Mouse (Mus musculus): ENCODE data around the gene Bicc1.

Gene Bicc1

DNA sequence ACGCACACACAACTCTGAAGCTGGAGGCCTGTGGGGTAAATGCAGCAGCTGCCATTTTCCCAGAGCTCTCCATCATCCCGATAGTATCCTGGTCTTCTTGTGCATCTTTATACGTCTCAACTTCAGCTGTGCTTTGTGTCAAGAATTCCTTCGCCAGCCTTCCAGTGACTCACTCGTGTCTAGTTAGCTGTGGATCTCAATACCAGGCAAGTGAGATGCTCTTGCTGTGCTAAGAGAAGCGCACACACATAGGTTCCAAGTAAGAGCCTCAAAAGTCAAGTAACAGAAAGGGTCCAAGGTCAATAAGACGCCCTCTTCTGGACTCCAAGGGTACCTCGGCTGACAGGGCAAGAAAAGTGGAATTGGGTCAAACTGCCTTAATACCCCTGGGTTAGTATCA, 37.0 kb downstream of the Bicc1 start:
- in situ Hi-C loops (cut with MseI, MboI), result no loop called here

DNA sequence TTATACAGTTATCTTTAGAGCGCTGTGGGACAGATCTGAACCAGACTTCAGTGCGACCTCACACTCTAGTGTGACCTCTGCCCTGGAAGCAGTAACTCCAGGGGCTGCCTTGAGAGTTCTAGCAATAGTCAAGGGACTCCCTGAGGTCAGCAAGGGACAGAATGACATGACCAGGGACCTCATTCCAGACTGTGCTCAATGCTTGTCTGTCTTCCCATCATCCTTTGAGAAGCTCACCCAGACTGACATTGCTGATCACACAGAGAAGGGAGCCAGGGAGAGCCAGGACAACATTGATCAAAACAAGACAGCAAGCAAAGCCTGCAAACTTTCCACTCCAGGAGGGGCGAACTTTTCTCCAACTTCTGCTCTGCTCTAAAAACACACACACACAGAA, 38.7 kb downstream of the Bicc1 start:
- in situ Hi-C loops (cut with MseI, MboI), result no loop called here

DNA sequence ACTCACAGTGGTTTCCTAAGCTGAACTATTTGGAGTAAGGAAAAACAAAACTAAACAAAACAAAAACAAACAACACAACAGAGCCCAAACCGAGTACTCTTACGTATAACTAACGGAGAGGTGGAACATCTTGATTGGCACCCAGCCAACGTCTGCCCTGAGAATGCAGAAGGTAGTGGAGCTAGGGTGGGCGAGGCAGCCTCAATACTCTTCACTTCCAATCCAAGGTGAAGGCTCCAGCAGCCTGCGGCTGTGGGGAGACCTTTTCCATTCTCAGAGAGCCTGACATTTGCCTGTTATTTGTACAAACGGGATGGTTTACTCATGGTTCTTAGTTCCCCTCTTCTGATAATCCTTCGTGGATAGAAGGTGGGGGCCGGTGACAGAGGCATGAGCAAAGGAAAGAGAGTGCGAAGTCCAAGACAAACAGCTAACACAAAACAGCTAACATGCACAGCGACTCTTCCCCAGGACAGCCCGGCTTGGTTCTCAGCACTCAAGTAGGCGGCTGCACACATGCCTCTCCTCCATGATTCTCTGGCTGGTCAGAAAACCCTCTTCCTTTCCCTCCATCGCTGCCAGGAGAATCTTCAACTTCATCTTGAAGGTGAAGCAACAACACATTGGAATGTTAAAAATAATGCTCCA, 39.3 kb downstream of the Bicc1 start:
- in situ Hi-C loops (cut with MseI, MboI), result no loop called here

DNA sequence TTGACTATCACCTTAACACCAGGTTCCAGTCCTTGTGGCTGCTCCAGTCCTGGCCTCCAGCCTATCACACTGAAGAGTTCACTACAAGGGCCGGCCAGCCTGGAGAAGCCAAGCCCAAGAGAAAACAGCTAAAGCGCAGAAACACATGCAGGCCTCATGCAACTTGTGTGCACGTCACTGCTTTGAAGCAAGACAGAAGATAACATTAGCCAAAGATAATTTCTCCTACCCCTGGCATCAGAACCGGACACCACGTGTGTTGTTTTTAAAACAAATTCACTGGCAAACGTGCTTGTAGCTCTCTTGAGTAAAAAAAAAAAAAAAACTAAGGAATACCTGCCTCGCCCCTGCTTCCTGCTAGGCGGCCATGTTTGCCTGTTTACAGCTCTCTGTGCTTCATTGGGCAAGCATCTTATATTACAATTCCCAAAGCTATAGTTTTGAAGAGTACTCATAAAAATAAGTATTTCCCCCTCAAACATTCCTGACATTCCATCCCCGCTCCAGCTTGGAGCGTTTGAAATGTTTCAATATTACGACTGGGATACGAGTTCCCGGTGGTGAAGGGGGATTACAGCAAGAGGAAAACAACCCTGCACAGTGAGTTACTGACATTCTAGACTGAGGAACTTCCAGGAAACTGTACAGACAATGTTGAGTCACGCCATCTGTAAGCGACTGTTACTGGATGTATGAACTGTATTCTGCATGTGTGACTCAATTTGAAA, 40.2 kb downstream of the Bicc1 start:
- in situ Hi-C loops (cut with MseI, MboI), result no loop called here

DNA sequence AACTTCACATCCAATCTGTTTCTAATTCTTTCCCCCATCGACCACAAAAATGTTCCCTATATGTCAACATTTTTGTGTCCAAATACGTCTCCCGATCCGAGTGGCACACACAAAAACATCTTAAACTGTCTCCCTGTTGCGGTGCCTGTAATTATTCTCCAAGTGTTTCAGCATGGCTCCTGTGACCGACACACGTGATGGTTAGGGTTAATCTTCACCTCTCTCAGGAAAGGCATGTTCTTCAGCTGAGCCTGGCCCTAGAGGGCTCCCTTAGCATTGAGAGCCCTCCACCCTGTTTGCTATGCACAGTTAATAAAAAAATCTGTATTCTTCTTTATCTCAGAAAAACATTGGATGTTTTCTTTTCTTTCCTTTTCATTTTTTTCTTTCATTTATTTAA, 41.7 kb downstream of the Bicc1 start:
- in situ Hi-C loops (cut with MseI, MboI), result no loop called here

DNA sequence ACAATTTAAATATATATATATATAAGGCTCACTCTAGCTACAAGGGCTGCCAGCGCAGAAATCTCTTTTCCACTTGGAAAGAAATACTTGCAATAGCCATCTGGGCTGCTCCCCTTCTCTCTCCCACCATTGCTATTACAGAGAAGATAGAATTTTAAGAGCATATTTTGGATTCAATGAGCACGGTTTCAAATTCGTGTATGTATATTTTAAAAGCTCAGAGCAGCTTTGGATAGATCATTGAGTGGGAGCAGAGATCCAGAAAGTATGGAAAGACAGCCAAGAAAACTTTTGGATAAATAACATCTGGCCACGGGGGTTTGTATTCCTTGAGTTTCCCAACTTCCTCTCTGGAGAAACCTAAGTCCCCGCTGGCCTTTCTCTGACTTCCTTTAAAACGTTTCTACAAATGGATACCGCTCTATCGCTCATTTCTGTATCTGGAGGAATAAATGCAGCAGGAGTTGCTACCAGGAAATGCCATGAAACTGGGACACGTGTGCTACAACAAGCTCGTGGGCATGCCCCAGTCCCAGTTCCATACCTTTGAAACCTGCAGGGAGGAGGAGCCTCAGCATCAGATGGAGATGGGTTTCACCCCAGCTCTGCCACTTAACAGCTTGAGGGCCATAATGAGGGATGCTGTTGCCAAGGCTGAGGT, 45.1 kb downstream of the Bicc1 start:
- in situ Hi-C loops (cut with MseI, MboI), result no loop called here

DNA sequence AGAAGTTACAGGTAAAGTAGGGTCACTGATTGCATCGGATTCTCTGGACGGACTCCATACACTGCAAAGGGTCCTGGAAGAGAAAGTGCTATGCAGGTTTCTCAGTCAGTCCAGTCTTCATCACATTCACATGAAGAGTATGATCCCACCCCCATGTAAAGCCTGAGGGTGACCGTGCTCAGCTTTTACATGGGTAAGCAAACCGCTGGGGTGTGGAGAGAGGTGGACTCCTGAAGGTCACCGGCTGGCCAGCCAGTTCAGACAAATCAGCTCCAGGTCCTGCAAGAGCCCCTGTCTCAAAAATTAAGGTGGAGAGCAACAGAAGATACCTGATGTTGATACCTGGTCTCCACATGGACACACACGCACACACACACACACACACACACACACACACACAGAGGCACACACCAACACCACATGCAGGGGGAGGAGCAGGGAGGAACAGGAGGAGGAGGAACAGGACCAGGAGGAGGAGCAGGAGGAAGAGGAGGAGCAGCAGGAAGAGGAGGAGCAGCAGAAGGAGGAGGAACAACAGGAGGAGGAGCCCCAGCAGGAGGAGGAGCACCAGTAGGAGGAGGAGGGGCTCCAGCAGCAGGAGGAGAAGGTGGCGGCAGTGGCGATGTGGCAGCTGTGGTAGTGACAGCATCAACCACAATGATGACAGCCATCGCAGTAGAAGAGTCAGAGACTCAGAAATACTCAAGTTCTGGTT, 52.9 kb downstream of the Bicc1 start:
- in situ Hi-C loops (cut with MseI, MboI), result no loop called here

DNA sequence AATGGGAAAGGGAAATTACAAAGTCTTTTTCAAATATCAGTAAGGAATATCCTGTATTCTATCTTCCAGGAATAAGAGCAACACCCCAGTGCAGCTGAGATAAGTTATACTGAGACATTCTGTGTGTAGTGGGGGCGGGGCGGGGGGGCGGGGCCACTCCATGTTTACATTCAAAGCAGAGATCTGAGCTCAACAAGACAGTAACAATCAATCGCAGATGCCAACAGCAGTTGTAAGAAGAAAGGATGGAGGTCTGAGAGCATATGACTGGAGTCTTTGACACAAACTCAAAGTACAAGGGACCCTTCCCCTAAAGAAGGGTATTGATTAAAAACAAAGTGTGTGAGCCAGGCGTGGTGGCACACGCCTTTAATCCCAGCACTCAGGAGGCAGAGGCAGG, 54.7 kb downstream of the Bicc1 start:
- in situ Hi-C loops (cut with MseI, MboI), result no loop called here

DNA sequence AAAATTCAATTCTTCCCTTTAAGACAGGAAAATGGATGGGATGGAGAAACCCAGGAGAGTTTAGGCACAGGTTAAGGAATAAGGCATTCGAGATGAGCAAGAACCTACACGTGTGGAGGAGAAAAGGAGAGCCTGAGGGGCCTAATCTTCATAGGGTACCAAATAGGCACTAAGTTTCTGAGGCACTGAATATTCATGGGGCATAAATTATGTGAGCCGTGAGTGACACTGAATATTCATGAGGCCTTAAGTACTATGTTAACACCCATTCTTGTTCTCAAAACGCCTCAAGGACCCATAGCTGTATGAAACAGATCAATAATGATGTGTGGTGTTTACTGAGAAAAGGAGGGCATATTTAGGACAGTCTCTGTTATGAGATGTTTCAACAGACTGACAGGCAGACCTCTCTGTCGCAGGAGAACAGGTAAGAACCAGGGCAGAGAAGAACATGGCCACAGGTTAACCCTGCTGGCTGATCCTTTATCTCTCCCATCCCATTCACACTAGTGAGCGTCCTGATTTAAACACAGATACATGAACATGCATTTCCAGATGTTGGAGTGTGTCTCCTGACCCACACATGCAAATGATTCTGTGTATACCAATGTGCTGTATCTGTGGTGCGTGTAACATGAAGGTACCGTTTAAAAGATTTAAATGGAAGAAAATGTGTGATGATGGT, 58.5 kb downstream of the Bicc1 start:
- in situ Hi-C loops (cut with MseI, MboI), result no loop called here

DNA sequence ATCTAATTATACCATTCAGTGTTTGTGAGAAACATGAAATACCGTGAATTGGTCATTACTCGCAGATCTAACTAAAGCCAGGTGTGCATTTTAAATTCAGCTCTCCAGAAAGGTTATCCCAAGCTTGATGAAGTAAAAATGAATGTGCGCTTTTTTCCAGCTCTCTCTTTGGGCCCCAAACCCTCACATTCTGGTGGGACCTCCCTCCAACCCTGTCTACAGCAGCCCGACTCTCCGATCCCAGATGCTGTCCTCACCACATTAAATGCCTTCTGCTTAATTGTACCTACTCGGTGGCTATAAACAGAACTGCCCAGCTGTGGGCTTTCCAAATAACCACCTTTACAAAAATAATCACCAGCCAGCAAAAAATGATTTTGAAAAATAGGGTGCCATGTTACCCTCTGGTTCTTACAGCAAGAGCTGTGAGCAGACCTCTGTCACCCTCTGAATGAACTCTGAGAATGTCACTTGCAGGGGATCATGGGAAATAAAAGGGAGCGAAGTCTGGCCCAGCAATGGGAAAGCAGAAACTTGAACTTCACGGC, 64.7 kb downstream of the Bicc1 start:
- in situ Hi-C loops (cut with MseI, MboI), result loop anchor here (5.0 to 10.0 kb wide), 2 partner anchors 128 to 130 kb away; no protein-coding TSS in a partner anchor

DNA sequence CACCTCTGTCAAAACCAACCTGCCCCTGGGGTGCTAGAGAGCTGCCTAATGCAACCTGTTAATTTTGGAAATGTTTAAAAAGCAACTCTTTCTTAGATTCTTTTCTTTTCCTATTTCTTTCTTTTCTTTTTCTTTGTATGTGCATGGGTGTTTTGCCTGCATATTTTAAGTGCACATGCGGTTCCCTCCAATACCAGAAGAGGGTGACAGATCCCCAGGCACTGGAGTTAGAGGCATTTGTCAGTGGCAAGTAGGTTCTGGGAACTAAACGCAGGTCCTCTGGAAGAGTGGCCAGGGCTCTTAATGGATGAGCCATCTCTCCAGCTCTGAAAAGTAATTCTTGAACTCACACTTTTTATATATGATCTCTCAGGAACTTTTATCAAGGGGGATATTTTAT, 66.2 kb downstream of the Bicc1 start:
- in situ Hi-C loops (cut with MseI, MboI), result loop anchor here (5.0 to 10.0 kb wide), 2 partner anchors 129 to 131 kb away; no protein-coding TSS in a partner anchor

DNA sequence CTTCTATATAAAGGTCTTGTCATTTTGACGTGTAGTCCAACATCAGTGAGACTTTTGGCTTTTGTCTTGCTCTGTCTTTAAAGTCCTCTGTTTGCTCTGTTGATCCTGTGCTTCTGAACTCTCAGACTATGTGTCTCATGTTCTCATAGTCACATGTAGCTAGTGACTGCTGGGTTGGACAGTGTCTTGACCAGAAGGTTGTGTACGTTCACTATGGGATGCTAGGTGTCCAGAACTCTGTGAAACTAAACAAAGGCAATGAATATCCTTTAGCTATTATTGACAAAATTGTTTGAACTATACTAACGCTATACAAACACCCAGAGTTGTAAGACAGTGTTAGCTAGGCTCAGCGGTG, 72.2 kb downstream of the Bicc1 start:
- in situ Hi-C loops (cut with MseI, MboI), result no loop called here

DNA sequence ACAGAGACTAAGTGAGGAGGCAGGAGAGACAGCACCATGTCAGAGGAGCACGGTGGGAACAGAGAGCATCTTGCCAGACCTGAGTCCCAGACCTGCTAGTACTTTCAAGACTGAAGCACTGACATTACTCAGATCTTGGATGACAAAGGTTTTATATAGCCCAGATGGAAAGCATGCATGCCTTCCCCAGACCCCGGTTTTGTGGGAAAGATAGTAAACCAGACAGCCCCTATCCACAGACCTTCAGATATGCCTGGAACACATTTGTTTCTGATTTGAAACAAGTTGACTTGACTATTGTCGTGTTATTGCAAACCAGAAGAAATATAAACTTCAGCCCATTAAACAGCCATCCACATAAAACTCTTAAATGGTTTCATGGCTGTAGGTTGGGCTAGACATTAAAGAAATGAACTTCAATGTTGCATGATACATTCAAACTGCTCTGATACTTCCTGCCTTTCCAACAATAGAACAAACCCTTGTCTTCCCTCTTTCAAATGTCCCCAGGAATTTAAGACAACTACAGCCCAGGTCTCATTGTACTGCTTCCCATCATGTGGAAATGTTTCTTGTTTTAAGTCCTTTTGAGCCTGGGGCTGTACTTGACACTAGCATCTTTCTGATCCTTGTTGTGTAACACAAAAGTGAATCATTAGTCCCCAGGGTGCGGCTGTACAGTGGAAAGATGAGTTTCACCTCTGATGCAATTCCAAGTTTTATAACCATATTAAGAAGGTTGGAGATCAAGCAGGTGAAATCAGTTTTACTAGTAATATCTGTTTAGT, 72.7 kb downstream of the Bicc1 start:
- in situ Hi-C loops (cut with MseI, MboI), result no loop called here

DNA sequence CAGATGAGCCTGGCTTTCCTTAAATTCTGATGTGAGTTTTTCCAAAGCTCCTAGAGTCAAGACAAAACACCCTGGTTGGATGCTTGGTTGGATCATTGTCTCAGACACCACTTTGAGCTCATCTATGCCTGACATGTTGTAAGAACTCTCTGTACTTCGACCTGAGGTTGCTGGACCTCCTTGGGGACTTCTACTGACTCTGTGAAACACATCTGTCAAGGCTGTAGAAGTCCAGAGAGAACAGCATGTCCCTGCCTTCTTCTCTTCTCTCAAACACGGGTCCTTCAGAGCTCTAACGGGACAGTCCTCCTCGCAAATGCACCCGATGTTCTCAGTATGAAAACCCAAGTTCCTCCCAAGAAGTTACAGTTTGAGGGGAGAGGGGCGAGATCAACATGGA, 76.5 kb downstream of the Bicc1 start:
- in situ Hi-C loops (cut with MseI, MboI), result no loop called here

DNA sequence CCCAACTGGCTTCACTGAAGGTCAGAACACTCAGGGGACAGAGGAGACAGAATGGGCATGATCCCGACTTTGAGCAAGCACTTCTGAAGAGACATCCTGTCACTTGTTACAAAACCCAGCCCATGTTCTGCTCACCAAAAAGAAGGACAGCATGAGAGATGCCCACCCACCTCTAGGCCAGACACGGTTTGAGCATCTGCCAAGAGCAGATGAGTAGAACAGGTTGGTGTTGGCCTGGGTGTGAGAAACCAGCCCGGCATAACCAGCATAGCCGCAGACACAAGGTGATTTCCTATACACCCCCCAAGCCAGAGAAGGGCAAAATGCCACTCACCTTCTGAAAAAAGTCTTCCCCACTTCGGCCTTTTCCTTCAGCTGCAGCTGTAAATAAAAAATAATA, 80.6 kb downstream of the Bicc1 start:
- in situ Hi-C loops (cut with MseI, MboI), result no loop called here

DNA sequence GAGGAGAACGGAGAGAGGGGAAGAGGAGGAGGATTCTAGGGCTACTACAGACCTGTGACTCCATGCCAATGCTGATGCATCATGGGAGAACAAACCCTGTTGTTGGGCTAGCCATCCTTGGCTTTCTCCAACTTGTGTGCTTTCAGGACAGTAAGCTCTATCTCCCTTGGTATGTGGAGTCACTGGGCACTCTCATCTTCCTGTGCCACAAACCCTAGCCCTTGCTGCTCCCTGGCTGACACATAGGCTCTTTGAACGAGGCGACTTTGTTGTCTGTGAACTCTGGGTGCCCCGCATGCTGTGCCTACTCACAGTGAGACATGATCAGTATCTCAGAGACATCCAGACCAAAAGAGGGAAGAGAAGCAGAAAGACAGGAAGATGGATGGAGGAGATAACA, 94.5 kb downstream of the Bicc1 start:
- in situ Hi-C loops (cut with MseI, MboI), result no loop called here

DNA sequence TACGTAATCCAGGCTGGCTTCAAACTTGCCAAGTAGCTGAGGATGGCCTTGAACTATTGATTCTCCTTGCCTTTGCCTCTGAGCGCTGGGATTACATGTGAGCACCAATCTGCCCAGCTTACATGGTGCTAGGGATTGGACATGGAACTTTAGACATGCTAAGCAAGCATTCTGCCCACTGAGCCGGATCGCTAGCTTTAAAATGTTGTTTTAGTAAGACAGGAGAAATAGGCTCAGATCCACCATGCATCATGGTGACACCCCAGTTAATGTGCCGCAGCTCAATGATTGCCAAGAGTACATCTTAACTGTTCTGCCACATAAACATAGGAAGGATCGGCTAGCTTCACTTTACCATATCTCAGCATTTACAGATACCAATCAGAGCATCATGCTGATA, 94.9 kb downstream of the Bicc1 start:
- in situ Hi-C loops (cut with MseI, MboI), result no loop called here

DNA sequence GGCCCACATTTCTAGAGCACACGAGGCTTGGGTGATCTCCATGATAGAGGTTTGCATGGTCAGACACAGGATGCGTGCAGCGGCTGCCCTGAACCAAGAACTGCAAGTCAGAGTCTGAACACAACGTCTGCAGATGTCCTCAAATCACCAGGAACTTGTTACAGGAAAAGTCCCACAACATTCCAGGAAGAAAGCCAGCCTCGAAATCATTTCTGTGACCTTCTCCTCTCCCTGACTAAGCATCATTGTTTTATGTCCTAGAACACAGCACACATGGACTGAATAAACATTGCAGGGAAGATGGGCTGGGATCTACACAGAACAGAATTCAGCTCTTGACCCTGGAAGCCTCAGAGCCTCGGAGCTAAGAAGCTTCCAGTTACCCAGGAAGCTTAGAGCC, 97.3 kb downstream of the Bicc1 start:
- in situ Hi-C loops (cut with MseI, MboI), result no loop called here

DNA sequence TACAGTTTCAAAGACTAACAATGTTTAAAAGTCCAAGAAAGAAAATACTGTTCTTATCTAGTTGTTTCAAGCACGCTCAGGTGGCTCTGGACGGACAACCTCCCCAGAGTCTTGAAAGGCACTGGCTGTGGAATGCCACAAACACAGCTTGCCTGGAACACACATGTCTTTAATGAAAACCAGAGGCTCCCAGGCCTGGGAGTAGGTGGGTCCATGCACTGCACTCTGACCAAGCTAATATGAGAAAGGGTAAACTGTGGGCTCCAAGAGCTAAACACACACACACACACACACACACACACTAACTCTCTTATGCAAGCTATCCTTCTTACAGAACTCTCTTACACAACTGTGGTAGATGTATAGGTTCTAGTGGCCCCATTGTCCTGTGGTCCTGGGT, 99.2 kb downstream of the Bicc1 start:
- in situ Hi-C loops (cut with MseI, MboI), result no loop called here

DNA sequence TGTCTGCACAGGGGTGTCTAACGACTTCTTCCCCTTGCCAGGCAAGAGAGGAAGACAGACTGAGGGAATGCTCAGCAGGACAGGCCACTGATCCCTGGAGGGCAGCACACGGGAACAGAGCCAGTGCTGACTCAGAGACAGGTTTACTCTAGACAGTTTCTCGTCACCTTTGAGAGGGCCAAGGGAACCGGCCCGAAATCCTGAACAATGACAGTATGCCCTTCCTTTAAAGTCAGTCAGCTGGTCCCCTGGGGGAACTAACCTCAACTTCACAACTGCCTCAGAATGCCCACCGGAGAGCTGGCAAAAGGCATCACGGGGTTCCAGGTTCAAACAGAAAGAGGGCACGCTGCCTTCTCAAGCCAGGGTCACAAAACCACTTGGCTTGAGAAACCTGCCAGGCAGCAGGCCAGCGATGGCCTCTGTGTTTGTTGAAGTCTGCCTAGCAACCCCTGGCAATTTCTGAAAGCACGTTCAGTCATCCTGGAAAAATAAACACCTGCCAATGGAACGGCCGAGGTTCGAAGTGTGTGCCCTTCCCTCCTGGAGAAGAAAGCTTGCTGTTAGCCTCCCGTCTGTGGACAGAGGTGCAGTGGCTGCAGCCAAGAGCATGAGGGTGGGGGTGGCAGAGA, 100.8 kb downstream of the Bicc1 start:
- in situ Hi-C loops (cut with MseI, MboI), result no loop called here
